Mouse (Mus musculus) heart, adult 2 months (tissue): ENCODE results near the gene Sept6. TPM values are rescaled to one million over a fixed set of nuclear protein-coding genes. Genes with fewer than 3 reads are reported as not detected.

Experiments
- DNase-seq, 2 experiments: peaks; one replicate each; pipeline ENCODE4 v3.0.0; 2021
- H3K27ac ChIP-seq: fragments of 200-600 bp; 2 replicates; pipeline ENCODE4 v1.8.1; 2022
- H3K27me3 ChIP-seq: fragments of 200-500 bp; 2 replicates; pipeline ENCODE4 v1.6.1; 2012; ENCODE audit warnings: mild to moderate bottlenecking, low read length, inconsistent platforms, mixed read lengths; ENCODE audit not compliant: control insufficient read depth, insufficient read depth
- H3K36me3 ChIP-seq: fragments of 200-500 bp; 2 replicates; pipeline ENCODE4 v1.6.1; 2012; ENCODE audit warnings: low read length, inconsistent platforms; ENCODE audit not compliant: control insufficient read depth, insufficient read depth
- H3K4me1 ChIP-seq: fragments of 200-500 bp; 2 replicates; pipeline ENCODE4 v1.6.1; 2011; ENCODE audit warnings: low read length; ENCODE audit not compliant: control insufficient read depth, insufficient read depth
- H3K4me3 ChIP-seq: fragments of 200-600 bp; 2 replicates; pipeline ENCODE4 v1.8.1; 2022
- H3K79me2 ChIP-seq: fragments of 200-500 bp; replicated peaks from 2 replicates; pipeline ENCODE4 v1.6.1; 2012; ENCODE audit warnings: mild to moderate bottlenecking, inconsistent platforms, low read length, moderate library complexity, mixed read lengths; ENCODE audit not compliant: control insufficient read depth, insufficient read depth
- H3K9ac ChIP-seq: fragments of 200-500 bp; 2 replicates; pipeline ENCODE4 v1.6.1; 2012; ENCODE audit warnings: low read depth, mild to moderate bottlenecking, control low read depth, inconsistent platforms, low read length, mixed read lengths
- CTCF ChIP-seq: fragments of 200-600 bp; IDR thresholded peaks from 2 replicates; pipeline ENCODE4 v1.8.1; 2022; ENCODE audit warnings: antibody characterized with exemption, mild to moderate bottlenecking, moderate library complexity
- EP300 ChIP-seq: fragments of 200-500 bp; IDR thresholded peaks from 2 replicates; pipeline ENCODE4 v1.6.1; 2011; ENCODE audit warnings: low read depth, low read length, control low read depth; ENCODE audit not compliant: insufficient read depth
- POLR2A ChIP-seq: fragments of 200-500 bp; IDR thresholded peaks from 2 replicates; pipeline ENCODE4 v1.6.1; 2011; ENCODE audit warnings: mild to moderate bottlenecking, low read depth, low read length, control low read depth; ENCODE audit not compliant: insufficient read depth
- WGBS: fragments of 180-500 bp; shearing (Covaris S2); methylation state at CpG from one replicate; pipeline ENCODE4 v1.1.7; 2018; 5-methylcytosine and 5-hydroxymethylcytosine counted together
- intact Hi-C: fragments of 180-260 bp; cut with DNase I; formaldehyde crosslinking; loops from one replicate; pipeline ENCODE4 v1.15.1; 2025
- polyA plus RNA-seq: library from polyadenylated mRNA; depleted of rRNA; stranded (reverse); fragments of >200 nt; gene quantifications from 2 replicates; pipeline ENCODE4 v1.2.3, GENCODE M21; 2012
- total RNA-seq, 2 experiments: library from RNA; stranded (reverse); gene quantifications; 2 replicates each; pipeline ENCODE4 v1.2.3; 2021

The Sept6 gene
- total and polyA plus RNA-seq, 3 experiments: 3.8 to 6.9 (median 5.5) TPM

DNA sequence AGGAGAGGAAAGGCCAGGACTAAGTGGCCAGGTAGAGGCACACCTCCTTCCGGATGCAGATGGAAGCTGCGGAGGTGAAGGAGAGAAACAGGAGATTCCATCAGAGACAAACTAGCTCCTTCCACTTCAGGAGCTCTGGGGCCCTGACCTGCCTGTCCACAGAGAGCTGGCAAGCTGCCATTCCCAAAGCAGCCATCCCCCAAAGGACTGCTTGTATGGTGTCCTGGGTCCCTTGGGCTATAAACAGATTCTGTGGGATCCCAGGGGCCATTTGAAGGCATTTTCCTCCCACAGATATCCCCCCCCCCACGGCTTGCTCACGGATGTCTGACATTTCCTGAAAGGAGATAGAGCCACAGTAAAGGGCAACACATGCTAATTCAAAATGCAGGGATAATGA, 62.8 kb downstream of the Sept6 start:
- Histone ChIP-seq H3K4me3 (no peak overlapping the region), H3K27me3 (no peaks in the 10 kb centered on the region), H3K9ac (no peak overlapping the region), H3K36me3 (no peaks in the 10 kb centered on the region), H3K27ac (no peak overlapping the region), H3K79me2 (no peaks in the 10 kb centered on the region), H3K4me1 (no peaks in the 10 kb centered on the region)
- intact Hi-C loops: no loop called here
- DNase-seq: peak in 1 of 2 experiments; percentile 5
- WGBS: 46% methylated on average over 4 of the region's 4 CpGs
- TF ChIP-seq EP300: no peak
- TF ChIP-seq CTCF: no peak
- TF ChIP-seq POLR2A: no peak

DNA sequence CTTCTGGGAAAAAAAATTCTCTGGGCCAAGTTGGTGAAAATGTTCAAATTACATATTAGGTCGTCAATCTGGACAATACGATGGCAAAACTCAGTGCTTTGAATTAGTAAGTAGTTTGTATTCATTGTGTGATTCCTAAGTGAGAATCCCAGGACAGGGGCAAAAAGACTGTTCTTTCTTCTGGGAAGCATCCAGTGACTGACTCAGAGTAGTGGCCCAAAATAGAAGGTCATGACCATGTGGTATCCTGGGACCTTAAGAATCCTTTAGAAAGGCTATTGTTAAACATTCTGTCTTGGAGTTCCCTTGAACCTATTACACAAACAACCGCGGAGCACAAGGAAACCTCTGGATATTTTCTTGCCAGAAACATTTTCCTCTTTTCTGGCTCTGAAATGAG, 70.2 kb downstream of the Sept6 start:
- Histone ChIP-seq H3K36me3 (no peaks in the 10 kb centered on the region), H3K4me3 (no peak overlapping the region), H3K27ac (no peak overlapping the region), H3K79me2 (no peaks in the 10 kb centered on the region), H3K9ac (no peak overlapping the region), H3K27me3 (no peaks in the 10 kb centered on the region), H3K4me1 (no peaks in the 10 kb centered on the region; the same call in 1 of the 2 replicates)
- DNase-seq: no peak
- TF ChIP-seq EP300 (no peak), CTCF (no peak), POLR2A (no peak)
- intact Hi-C loops: no loop called here
- WGBS: 65% methylated on average over 4 of the region's 4 CpGs

DNA sequence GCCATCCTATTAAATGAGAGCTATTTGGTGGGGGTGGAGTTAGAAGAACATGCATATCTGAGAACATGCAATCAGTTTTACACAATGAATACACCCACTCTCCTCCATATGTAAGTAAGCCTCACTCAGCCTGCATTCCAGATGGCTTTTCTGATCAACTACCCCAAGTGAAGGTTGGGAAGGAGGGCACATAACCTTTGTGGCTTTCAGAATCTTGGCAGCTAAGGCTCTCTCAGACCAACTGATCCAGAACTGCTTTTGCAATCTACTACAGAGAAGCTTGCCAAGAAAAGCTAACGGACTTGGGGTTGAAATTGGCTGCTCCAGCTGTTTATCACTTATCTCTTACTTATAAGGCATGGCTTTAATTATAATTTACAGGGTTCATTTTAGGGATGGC, 73.8 kb downstream of the Sept6 start:
- intact Hi-C loops: no loop called here
- Histone ChIP-seq H3K4me3 (no peak overlapping the region), H3K36me3 (no peaks in the 10 kb centered on the region), H3K27ac (no peak overlapping the region), H3K79me2 (no peaks in the 10 kb centered on the region), H3K9ac (no peak overlapping the region), H3K4me1 (no peaks in the 10 kb centered on the region; the same call in 1 of the 2 replicates), H3K27me3 (no peaks in the 10 kb centered on the region)
- 32% methylated on average over 1 of the region's 1 CpGs for WGBS
- TF ChIP-seq EP300 (no peak), CTCF (no peak), POLR2A (no peak)
- no peak for DNase-seq

DNA sequence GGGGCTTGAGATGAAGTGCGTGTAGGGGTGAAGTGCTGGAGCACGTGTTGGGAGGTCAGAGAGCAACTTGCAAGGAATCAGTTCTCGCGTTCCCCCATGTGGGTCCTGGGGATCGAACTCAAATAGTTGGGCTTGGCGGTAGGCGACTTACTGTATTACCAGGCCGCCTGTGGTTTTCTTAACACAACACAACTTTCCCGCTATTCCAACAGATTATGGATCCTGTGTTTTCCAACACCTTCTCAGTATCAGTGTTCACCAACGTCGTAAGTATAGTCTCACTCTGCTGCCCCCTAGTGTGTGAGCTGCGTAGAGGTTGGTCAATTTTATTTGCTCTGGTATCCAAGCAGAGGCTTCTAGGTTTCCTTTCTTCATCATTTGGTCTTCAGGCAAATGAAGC, 80.3 kb downstream of the Sept6 start:
- no peaks in the 10 kb centered on the region; the same call in 1 of the 2 replicates for H3K4me1 ChIP-seq
- no peak overlapping the region for H3K27ac ChIP-seq
- H3K36me3 ChIP-seq: no peaks in the 10 kb centered on the region
- 38% methylated on average over 12 of the region's 12 CpGs for WGBS
- H3K4me3 ChIP-seq: no peak overlapping the region
- peak; percentile 16 to 37 for DNase-seq
- peak; percentile 77 for TF ChIP-seq CTCF
- no peak for TF ChIP-seq POLR2A
- TF ChIP-seq EP300: no peak
- no peak overlapping the region for H3K9ac ChIP-seq
- H3K79me2 ChIP-seq: no peaks in the 10 kb centered on the region
- no peaks in the 10 kb centered on the region for H3K27me3 ChIP-seq
- intact Hi-C loops: loop anchor here (2.0 kb wide), 1 partner anchor 79 kb away; no protein-coding TSS in a partner anchor

DNA sequence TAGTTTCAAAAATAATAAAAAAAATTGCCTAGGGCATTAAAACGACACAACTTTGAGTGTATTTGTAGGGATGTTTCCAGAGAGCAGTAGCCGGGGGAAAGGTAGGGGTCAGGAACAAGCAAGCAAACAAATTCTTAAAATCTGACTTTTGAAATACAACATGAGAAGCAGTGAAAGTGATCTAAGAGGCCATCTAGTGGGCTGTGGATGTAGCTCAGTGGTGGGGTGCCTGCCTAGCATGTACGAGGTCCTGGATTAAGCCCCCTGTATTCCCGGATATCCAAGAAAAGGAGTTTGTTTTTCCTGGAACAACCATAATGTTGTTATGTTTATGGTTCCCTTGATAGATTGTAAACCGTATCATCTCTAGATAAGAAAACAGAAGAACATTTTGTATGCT, 85.1 kb downstream of the Sept6 start:
- H3K79me2 ChIP-seq: no peaks in the 10 kb centered on the region
- H3K36me3 ChIP-seq: no peaks in the 10 kb centered on the region
- H3K27me3 ChIP-seq: no peaks in the 10 kb centered on the region
- no peak overlapping the region for H3K9ac ChIP-seq
- no peaks in the 10 kb centered on the region; the same call in 1 of the 2 replicates for H3K4me1 ChIP-seq
- WGBS: 25% methylated on average over 5 of the region's 5 CpGs
- H3K4me3 ChIP-seq: no peak overlapping the region
- intact Hi-C loops: loop anchor here (5.0 to 10.0 kb wide), 2 partner anchors 34 to 142 kb away; partner anchors contain the start of genes C330007P06Rik and Ube2a
- no peak overlapping the region for H3K27ac ChIP-seq
- no peak for DNase-seq
- TF ChIP-seq CTCF: peak; percentile 47
- no peak for TF ChIP-seq POLR2A

DNA sequence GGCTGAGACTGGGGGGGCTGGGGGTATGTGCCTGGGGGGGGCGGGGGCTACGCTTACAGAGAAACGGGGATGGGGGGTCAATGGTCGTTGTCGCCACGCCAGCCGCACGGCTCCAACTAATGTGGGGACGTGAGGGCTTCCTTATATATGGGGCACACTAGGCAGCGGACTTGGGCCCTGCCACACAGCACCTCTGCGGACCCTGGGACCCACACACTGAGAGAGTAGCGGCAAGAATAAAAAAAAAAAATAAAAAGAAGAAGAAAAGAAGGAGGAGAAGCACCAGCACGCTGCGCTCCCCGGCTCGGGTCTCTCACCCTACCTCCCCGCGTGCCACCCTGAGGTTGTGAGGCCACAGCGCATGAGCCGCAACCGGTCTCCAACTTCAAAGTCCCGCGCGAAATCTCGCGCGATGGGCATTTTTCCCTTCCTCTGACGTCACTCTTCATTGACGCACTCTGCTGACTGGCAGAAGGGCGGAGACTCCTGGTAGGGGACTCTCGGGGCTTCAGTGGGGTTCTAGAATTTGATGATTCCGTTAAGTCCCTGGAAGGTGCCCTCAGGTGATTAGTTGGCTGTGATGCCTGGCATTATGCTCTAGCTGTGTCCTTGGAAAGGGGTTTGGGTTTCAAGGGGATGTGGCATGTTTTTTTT, 88.4 kb downstream of the Sept6 start:
- H3K79me2 ChIP-seq: no peaks in the 10 kb centered on the region
- H3K4me1 ChIP-seq: no peaks in the 10 kb centered on the region
- WGBS: 20% methylated on average over 31 of the region's 32 CpGs
- H3K4me3 ChIP-seq: peak overlapping the region; percentile 53
- peak; percentile 93 for DNase-seq
- TF ChIP-seq CTCF: peak; percentile 36
- peak; percentile 44; the same call in 1 of the 2 replicates for TF ChIP-seq EP300
- TF ChIP-seq POLR2A: peak; percentile 93
- peak overlapping the region; percentile 81 for H3K9ac ChIP-seq
- H3K27ac ChIP-seq: peak overlapping the region; percentile 89
- no peaks in the 10 kb centered on the region for H3K36me3 ChIP-seq
- intact Hi-C loops: loop anchor here (2.0 to 10.0 kb wide), 3 partner anchors 41 to 138 kb away; no protein-coding TSS in a partner anchor
- no peaks in the 10 kb centered on the region for H3K27me3 ChIP-seq
